Mouse (Mus musculus) ES-E14 (cell line): ENCODE results near the gene Atg9b. TPM values are rescaled to one million over a fixed set of nuclear protein-coding genes. Genes with fewer than 3 reads are reported as not detected.

Experiments used
- DNase-seq: peaks from one replicate; pipeline ENCODE4 v3.0.0-alpha.2; 2013; ENCODE audit warnings: low read depth, low spot score
- H3K27ac ChIP-seq: 2 replicates; pipeline ENCODE4 v1.5.1; 2012; ENCODE audit warnings: low read depth, mild to moderate bottlenecking, low read length, moderate library complexity, mixed read lengths; ENCODE audit not compliant: poor library complexity, insufficient read depth, severe bottlenecking
- H3K36me3 ChIP-seq: 2 replicates; pipeline ENCODE4 v1.6.1; 2012; ENCODE audit warnings: mild to moderate bottlenecking, low read length, moderate library complexity, mixed read lengths; ENCODE audit not compliant: control insufficient read depth, poor library complexity, insufficient read depth, severe bottlenecking
- H3K4me1 ChIP-seq, 2 experiments: fragments of 150-350 bp in 1 of 2; sonication (generic) in 1 of 2; 2 replicates each; pipeline ENCODE4 v1.6.1; 2012; ENCODE audit warnings: low read length in 2 of 2, mild to moderate bottlenecking in 1 of 2, mixed read lengths in 1 of 2; ENCODE audit not compliant: control insufficient read depth in 2 of 2, insufficient read depth in 2 of 2, poor library complexity in 1 of 2
- H3K4me3 ChIP-seq, 2 experiments: fragments of 150-350 bp in 1 of 2; sonication (generic) in 1 of 2; 2 replicates each; pipeline ENCODE4 v1.5.1; 2012; ENCODE audit warnings: low read length in 2 of 2, low read depth in 1 of 2, mild to moderate bottlenecking in 1 of 2, mixed read lengths in 1 of 2; ENCODE audit not compliant: insufficient read depth in 1 of 2, poor library complexity in 1 of 2, severe bottlenecking in 1 of 2
- H3K9ac ChIP-seq: 2 replicates; pipeline ENCODE4 v1.6.1; 2012; ENCODE audit warnings: low read depth, mild to moderate bottlenecking, low read length, mixed read lengths; ENCODE audit not compliant: poor library complexity, insufficient read depth, severe bottlenecking
- H3K9me3 ChIP-seq: fragments of 150-350 bp; sonication (generic); 2 replicates; pipeline ENCODE4 v1.6.1; 2012; ENCODE audit warnings: low read depth, mild to moderate bottlenecking, low read length; ENCODE audit not compliant: control insufficient read depth, insufficient read depth
- CHD2 ChIP-seq: IDR thresholded peaks from 2 replicates; pipeline ENCODE4 v1.6.1; 2014; ENCODE audit warnings: mild to moderate bottlenecking, low read depth, low read length, inconsistent platforms
- HCFC1 ChIP-seq: IDR thresholded peaks from 2 replicates; pipeline ENCODE4 v1.6.1; 2012; ENCODE audit warnings: low read length, inconsistent platforms, borderline replicate concordance; ENCODE audit not compliant: insufficient read depth
- MAFK ChIP-seq: IDR thresholded peaks from 2 replicates; pipeline ENCODE4 v1.6.1; 2014; ENCODE audit warnings: mild to moderate bottlenecking, low read depth, low read length, inconsistent platforms; ENCODE audit not compliant: insufficient read depth
- ZC3H11A ChIP-seq: IDR thresholded peaks from 2 replicates; pipeline ENCODE4 v1.6.1; 2012; ENCODE audit warnings: low read depth, mild to moderate bottlenecking, inconsistent platforms, low read length, borderline replicate concordance
- ZNF384 ChIP-seq: IDR thresholded peaks from 2 replicates; pipeline ENCODE4 v1.6.1; 2012; ENCODE audit warnings: low read depth, low read length, inconsistent platforms
- in situ Hi-C, 2 experiments: fragments of 600-800 bp; cut with MboI; formaldehyde crosslinking; loops; one replicate each; pipeline ENCODE4 v1.15.1; 2025; ENCODE audit warnings: low sequenced_read_pairs in 2 of 2, inconsistent platforms in 1 of 2; ENCODE audit not compliant: unreplicated experiment in 2 of 2
- total RNA-seq: library from RNA; depleted of rRNA; stranded (reverse); fragments of 300-350 nt; gene quantifications from 2 replicates; pipeline ENCODE4 v1.2.3, GENCODE M21; 2012; rRNA removed

Atg9b gene
- 3.7 and 8.2 TPM in 2 replicates for total RNA-seq

DNA sequence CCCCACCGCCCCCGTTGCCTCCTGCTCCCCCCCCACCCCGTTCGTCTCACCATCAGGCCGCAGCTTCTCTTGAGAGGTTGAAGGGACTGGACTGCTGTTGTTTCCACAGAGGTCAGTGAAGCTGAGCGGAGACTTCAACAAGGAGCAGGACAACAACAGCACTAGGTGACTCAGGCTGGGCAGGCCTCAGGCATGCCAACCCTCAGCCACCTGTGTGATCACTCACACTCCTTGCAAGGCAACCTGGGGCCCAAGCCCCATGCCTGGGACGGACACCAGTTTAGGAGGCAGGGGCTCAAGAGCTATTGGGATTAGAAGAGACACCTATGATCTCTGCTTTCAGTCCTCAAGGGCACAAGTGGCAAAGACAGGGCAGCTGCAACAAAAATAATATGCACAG is at the start of gene Atg9b:
Gene Atg9b (minus strand): TSS at position 280 of the 400 bp plus-strand sequence.
- Histone ChIP-seq H3K9ac (no peak within 1 kb of the TSS), H3K9me3 (no peaks in the 10 kb centered on the region), H3K4me3 (no peak within 1 kb of the TSS), H3K4me1 (peaks cover 3 to 14% of the 10 kb centered on the region in 2 experiments; a peak in 2 of 4 replicates), H3K27ac (no peak within 1 kb of the TSS), H3K36me3 (no peaks in the 10 kb centered on the region)
- in situ Hi-C loops, result no loop called here
- no peak for TF ChIP-seq HCFC1
- no peak for TF ChIP-seq CHD2
- no peak for TF ChIP-seq MAFK
- no peak for TF ChIP-seq ZNF384
- no peak for TF ChIP-seq ZC3H11A
- no peak for DNase-seq

DNA sequence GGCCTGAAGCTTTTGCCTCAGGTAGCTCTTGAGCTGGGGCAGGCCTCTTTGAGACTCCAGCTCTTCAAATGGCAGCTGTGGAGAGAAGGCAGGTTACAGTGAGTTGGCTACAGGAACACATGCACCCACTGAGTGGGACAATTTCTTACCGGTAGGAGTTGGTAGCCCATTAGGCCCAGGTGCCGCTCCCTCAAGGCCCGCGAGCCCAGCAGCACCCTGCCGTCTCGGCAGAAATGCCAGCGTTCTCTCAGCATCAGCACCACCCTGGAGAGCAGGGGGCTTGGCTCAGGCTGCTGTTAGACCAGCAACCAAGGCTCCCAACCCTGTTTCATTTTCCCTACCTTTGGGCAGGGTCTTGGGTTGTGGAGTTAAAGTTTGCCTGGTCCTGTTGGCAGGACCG is 49.2 kb upstream of the Atg9b start:
- H3K9ac ChIP-seq, result no peak overlapping the region
- no peak overlapping the region for H3K4me3 ChIP-seq
- no peaks in the 10 kb centered on the region for H3K9me3 ChIP-seq
- TF ChIP-seq ZC3H11A, result no peak
- DNase-seq, result no peak
- H3K36me3 ChIP-seq, result peaks cover 34% of the 10 kb centered on the region
- H3K27ac ChIP-seq, result no peak overlapping the region
- peaks cover 2 to 18% of the 10 kb centered on the region in 2 experiments; a peak in 3 of 4 replicates for H3K4me1 ChIP-seq
- in situ Hi-C loops, result no loop called here

DNA sequence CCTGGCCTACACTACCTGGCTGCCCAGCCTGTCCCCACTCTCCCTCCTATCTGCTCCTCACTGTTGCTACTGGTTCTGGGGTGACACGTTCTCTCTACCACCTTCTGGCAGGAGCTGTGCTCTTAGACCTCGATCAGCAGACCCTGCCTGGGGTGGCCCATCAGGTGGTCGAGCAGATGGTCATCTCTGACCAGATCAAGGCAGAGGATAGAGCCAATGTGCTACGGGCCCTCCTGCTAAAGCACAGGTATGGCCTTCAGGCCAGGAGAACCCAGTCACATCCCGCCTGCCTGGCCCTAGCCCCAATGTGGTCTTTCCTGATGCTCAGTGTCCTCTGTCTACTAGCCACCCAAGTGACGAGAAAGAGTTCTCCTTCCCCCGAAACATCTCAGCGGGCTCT is 42.0 kb upstream of the Atg9b start:
- in situ Hi-C loops, result no loop called here
- peaks cover 0 to 14% of the 10 kb centered on the region in 2 experiments; a peak in 1 of 4 replicates for H3K4me1 ChIP-seq
- H3K9ac ChIP-seq, result no peak overlapping the region
- H3K27ac ChIP-seq, result no peak overlapping the region
- H3K36me3 ChIP-seq, result peaks cover 10% of the 10 kb centered on the region
- no peak for TF ChIP-seq CHD2
- no peak for TF ChIP-seq MAFK
- TF ChIP-seq HCFC1, result no peak
- TF ChIP-seq ZC3H11A, result no peak
- TF ChIP-seq ZNF384, result no peak
- DNase-seq, result no peak
- H3K9me3 ChIP-seq, result no peaks in the 10 kb centered on the region
- H3K4me3 ChIP-seq, result 0 out of 4 replicates have a peak overlapping the region, but pooled peaks of 1 of the 2 experiments have one; percentile 45

GRCm38 (mm10) chr5:24428596-24428995 is 36.7 kb upstream of the Atg9b start:
- H3K27ac ChIP-seq, result no peak overlapping the region
- H3K4me1 ChIP-seq, result peaks cover 4 to 28% of the 10 kb centered on the region in 2 experiments; a peak in 2 of 4 replicates
- TF ChIP-seq CHD2 (no peak), ZNF384 (no peak), HCFC1 (no peak), ZC3H11A (no peak), MAFK (no peak)
- H3K9ac ChIP-seq, result no peak overlapping the region
- in situ Hi-C loops, result no loop called here
- peak overlapping the region; percentile 35 to 57; a peak in 2 of 4 replicates for H3K4me3 ChIP-seq
- H3K9me3 ChIP-seq, result no peaks in the 10 kb centered on the region
- DNase-seq, result no peak
- peaks cover 10% of the 10 kb centered on the region for H3K36me3 ChIP-seq

GRCm38 (mm10) chr5:24427981-24428402 is 36.0 kb upstream of the Atg9b start:
- Histone ChIP-seq H3K9ac (peak overlapping the region; percentile 59), H3K9me3 (no peaks in the 10 kb centered on the region), H3K36me3 (peaks cover 10% of the 10 kb centered on the region), H3K4me3 (peak overlapping the region; percentile 35 to 57; a peak in 3 of 4 replicates), H3K4me1 (peaks cover 4 to 28% of the 10 kb centered on the region in 2 experiments; a peak in 2 of 4 replicates), H3K27ac (no peak overlapping the region)
- no peak for DNase-seq
- no peak for TF ChIP-seq HCFC1
- no peak for TF ChIP-seq CHD2
- TF ChIP-seq MAFK, result no peak
- TF ChIP-seq ZC3H11A, result no peak
- no peak for TF ChIP-seq ZNF384
- in situ Hi-C loops, result no loop called here
